Mouse (Mus musculus): Measurements from ENCODE around the gene Gm10295.

Gene Gm10295

DNA sequence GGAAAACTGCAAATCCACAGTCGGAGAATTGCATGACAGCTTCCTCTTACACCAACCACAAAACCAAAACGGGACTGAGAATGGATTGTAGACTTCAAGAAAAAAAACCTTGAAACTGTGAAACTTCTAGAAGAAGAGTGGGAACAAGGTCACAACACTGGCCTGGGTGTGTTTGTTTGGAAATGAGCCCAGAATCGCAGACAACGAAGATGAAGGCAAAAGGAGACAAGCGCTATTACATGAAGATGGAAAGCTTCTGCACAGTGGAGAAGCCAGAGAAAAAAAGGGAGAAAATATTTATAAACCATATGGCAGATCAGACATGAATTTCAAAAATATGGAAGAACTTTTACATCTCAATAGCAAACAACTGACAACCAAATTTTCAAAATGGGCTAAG lies 4.3 kb upstream of the Gm10295 start:
- DNase-seq (ENCODE audit: low read depth, low spot score), result no peak

DNA sequence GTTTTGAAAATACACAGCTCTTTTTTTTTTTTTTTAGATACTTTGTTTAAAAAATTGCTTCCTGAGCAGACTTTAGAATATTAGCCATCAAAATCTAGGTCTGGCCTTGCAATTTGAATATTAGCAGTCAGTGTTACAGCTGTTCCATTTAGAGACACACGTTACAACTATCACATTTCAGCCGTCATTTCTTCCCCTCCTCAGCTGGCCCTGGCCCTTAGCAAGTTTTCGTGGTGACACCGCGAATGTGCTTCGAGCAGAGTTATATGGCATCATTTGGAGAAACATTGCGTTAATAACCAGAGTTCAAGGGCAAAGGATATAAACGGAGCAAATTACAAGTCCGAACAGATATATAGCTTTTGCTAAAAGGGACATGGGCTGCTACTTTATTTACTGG lies 2.4 kb downstream of the Gm10295 start:
- DNase-seq (ENCODE audit: low read depth, low spot score), result no peak

DNA sequence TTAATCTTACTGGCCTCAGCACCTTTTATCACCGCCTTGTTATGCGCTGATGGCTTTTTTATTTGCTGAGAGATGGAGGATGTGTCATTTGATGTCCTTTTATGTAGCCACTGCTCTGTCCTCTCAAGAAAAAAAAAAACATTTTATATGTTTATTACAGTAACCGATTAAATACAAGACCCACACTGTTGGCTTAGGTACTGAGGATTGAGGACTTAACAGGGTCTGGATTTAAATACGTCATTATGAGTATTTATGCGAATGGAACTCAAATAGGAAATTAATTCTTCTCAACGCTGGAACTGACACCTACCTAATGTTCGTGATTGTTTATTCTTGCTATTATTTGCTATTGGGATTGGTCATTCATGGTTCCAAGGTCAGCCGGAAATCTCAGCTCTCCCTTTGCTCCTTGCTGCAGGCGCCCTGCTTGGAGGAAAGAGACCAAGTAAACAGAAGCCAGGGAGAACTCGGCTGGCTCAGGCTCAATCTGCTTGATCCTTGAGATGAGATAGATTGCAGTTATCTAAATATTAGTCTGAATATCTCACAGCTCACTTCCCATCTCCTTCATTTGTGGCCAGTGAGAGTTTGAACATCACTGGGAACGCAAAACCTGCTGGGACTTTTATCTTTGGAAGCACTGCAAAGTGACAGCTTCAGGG lies 26.2 kb downstream of the Gm10295 start:
- DNase-seq (ENCODE audit: low read depth, low spot score), result no peak

DNA sequence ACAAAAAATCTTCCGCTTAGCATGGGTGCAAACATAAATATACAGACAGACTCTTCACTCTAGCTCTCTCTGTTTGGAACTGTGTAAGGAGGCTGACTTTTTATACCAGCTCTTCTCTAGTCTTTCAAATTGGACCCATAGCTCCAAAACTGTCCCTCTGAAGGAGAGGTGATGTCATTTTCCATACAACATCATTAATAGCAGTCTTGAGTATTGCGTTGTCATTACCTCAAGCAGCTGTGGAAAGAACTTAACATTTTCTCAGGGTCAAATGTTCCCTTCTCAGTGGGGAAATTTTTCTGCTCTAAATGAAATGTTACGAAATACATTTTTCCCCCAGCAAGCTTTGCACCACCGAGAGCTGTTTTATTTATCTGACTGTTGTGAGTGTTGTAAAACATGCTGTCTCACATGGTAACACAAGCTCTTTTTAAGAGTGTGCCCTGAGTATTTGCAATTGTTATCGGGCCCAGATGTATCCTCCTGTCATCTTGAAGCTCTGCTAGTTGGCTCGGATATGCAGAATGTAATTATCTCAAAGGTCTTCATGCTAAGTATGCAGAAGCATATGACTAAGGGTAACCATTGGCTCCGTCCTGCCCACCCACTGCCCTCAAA lies 38.0 kb downstream of the Gm10295 start:
- DNase-seq (ENCODE audit: low read depth, low spot score), result no peak

DNA sequence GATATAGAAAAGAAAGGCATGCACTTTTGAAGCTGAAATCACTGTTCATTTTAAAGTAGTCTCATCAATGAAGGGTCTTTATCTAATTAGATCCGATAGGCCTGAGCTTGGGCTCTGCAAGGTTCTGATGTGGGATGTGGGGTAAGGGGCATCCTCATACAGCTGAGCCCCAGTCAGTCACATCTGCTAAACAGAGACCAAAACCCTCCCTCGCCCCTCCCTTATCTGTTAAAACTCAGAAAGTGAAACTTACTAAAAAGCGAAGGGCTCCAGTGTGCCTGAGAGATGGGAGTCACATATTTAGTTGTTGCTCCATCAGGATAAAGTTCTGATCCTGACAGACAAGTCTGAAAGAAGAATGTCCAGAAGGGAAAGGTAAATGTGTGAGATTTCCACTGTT lies 38.9 kb downstream of the Gm10295 start:
- no peak for DNase-seq (ENCODE audit: low read depth, low spot score)

DNA sequence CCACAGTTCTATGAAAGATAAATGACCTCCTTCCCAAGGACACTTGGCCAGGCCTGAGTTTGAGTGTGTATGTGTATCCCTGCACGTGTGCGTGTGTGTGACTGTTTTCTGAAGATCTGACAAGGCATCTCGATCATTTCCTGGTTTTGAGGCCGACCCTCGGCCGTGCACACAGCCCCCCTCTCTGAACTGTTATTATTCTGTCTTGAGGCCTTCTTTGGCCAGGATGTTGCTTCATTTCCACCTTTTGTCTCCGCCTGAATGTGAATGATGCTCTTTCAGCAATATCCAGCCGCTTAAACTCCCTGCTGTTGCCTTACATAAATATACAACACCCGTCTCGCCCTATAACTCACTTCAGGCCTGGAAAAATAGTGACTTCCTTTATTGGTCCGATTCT lies 39.9 kb downstream of the Gm10295 start:
- DNase-seq (ENCODE audit: low read depth, low spot score), result no peak

DNA sequence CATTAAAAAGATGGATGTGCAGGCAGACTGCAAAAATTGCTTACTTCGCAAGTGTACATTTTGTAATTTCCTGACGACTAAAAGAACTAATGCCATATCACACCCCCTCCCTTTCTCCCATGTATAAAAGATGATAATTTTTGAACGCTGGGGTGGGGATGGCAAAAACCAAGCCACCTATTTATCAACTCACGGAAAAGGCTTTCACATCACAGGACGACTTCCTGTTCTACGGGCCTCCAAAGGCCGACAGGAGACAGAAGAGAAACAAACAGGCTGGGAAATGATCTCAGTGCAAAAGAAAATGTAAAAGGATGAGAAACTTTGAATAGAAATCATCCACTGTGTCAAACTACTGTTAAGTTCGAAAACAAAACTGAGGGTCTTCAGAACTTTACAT lies 43.2 kb downstream of the Gm10295 start:
- DNase-seq (ENCODE audit: low read depth, low spot score), result no peak

DNA sequence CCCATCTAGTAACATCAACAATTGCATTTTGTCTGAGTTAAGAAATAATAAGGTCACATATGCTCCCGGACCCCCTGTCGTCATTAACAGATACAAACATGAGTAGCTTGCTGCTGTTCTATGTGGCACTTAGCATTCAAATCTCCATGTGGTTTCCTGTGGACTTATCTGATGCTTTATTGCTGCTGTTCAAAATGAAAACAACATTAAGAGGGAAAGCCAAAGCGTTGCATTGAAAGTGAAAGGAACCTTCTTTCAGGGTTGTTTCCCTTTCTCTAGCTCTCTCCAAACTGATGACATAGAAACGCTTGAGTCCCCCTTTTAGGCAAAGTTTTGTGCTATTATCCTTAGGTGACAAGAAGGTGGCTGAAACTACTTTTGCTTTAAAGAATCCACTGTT lies 48.6 kb downstream of the Gm10295 start:
- DNase-seq (ENCODE audit: low read depth, low spot score), result no peak

All from retina, postnatal 7 days (tissue).